Mouse (Mus musculus): Measurements from ENCODE around the gene Rassf2. TPM values are rescaled to one million over a fixed set of nuclear protein-coding genes. Genes with fewer than 3 reads are reported as not detected.

The Rassf2 gene
- polyA plus RNA-seq, 2 experiments = 1.2 to 1.9 TPM

DNA sequence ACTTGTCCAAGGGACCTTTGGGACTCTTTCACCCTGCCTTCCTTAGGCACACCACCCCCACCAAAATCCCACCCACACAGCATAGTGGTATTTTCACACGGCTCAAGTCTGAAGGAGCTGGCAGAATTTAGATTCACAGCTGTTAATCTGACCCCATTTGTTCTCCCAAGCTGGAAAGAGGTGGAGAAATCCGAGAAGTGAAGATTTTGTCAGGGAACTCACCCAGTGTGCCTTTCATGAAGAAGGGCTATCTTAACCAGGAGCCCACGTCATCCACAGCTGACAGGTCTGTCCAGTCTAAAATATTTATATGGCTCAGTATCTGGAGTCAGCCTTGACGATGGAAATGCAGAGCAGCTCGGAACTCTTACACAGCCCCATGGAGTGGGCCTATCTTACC lies 6.3 kb upstream of the Rassf2 start:
- 64% methylated on average over 5 of the region's 5 CpGs for WGBS (ENCODE audit: insufficient replicate concordance)
- ATAC-seq (ENCODE audit: insufficient read depth) (no peak), DNase-seq (ENCODE audit: low read depth in 3 of 3, low spot score in 3 of 3) (no peak)
- H3K27me3 ChIP-seq (ENCODE audit: control insufficient read depth, insufficient read depth, low read length) = no peaks in the 10 kb centered on the region
- TF ChIP-seq CTCF (IDR thresholded peaks at IDR 0.05; ENCODE audit: low read depth) (no peak), EP300 (IDR thresholded peaks at IDR 0.05; ENCODE audit: low read depth) (no peak)
- no peak overlapping the region for H3K4me2 ChIP-seq (ENCODE audit: low read depth)
- H3K27ac ChIP-seq = no peak overlapping the region
- H3K36me3 ChIP-seq (replicated peaks; ENCODE audit: control insufficient read depth, insufficient read depth, low read depth) = no peaks in the 10 kb centered on the region
- no peak overlapping the region for H3K4me3 ChIP-seq (ENCODE audit: insufficient read depth in 1 of 2, low read depth in 2 of 2, low read length in 2 of 2)
- H3K9me3 ChIP-seq (ENCODE audit: control insufficient read depth, low read length) = no peaks in the 10 kb centered on the region
- no peak overlapping the region for H3K9ac ChIP-seq (replicated peaks)
- H3K4me1 ChIP-seq (replicated peaks; ENCODE audit: control insufficient read depth in 2 of 2, insufficient read depth in 2 of 2, low read length in 1 of 2) = peaks cover 9 to 22% of the 10 kb centered on the region in 2 experiments

GRCm38 (mm10) chr2:132035470-132035835 lies 5.4 kb upstream of the Rassf2 start:
- DNase-seq (ENCODE audit: low read depth in 3 of 3, low spot score in 3 of 3) = no peak
- H3K36me3 ChIP-seq (replicated peaks; ENCODE audit: control insufficient read depth, insufficient read depth, low read depth) = no peaks in the 10 kb centered on the region
- no peak overlapping the region for H3K9ac ChIP-seq (replicated peaks)
- no peak for TF ChIP-seq CTCF (IDR thresholded peaks at IDR 0.05; ENCODE audit: low read depth)
- no peak for TF ChIP-seq EP300 (IDR thresholded peaks at IDR 0.05; ENCODE audit: low read depth)
- no peak overlapping the region for H3K4me3 ChIP-seq (ENCODE audit: insufficient read depth in 1 of 2, low read depth in 2 of 2, low read length in 2 of 2)
- WGBS (ENCODE audit: insufficient replicate concordance) = 24% methylated on average over 11 of the region's 11 CpGs
- no peaks in the 10 kb centered on the region for H3K27me3 ChIP-seq (ENCODE audit: control insufficient read depth, insufficient read depth, low read length)
- no peak overlapping the region for H3K27ac ChIP-seq
- no peak overlapping the region; the same call in 1 of the 2 replicates for H3K4me2 ChIP-seq (ENCODE audit: low read depth)
- peaks cover 9 to 22% of the 10 kb centered on the region in 2 experiments for H3K4me1 ChIP-seq (replicated peaks; ENCODE audit: control insufficient read depth in 2 of 2, insufficient read depth in 2 of 2, low read length in 1 of 2)
- no peak for ATAC-seq (ENCODE audit: insufficient read depth)
- no peaks in the 10 kb centered on the region for H3K9me3 ChIP-seq (ENCODE audit: control insufficient read depth, low read length)

GRCm38 (mm10) chr2:132034590-132035469 lies 4.8 kb upstream of the Rassf2 start:
- Histone ChIP-seq H3K9ac (replicated peaks) (no peak overlapping the region), H3K27ac (peak overlapping the region; percentile 17; the same call in 1 of the 2 replicates), H3K4me3 (ENCODE audit: insufficient read depth in 1 of 2, low read depth in 2 of 2, low read length in 2 of 2) (no peak overlapping the region), H3K36me3 (replicated peaks; ENCODE audit: control insufficient read depth, insufficient read depth, low read depth) (no peaks in the 10 kb centered on the region), H3K9me3 (ENCODE audit: control insufficient read depth, low read length) (no peaks in the 10 kb centered on the region), H3K27me3 (ENCODE audit: control insufficient read depth, insufficient read depth, low read length) (no peaks in the 10 kb centered on the region), H3K4me2 (ENCODE audit: low read depth) (no peak overlapping the region; the same call in none of the 2 replicates), H3K4me1 (replicated peaks; ENCODE audit: control insufficient read depth in 2 of 2, insufficient read depth in 2 of 2, low read length in 1 of 2) (peaks cover 9 to 22% of the 10 kb centered on the region in 2 experiments)
- 31% methylated on average over 4 of the region's 4 CpGs for WGBS (ENCODE audit: insufficient replicate concordance)
- DNase-seq (ENCODE audit: low read depth in 3 of 3, low spot score in 3 of 3) (no peak), ATAC-seq (ENCODE audit: insufficient read depth) (peak; percentile 73)
- TF ChIP-seq CTCF (IDR thresholded peaks at IDR 0.05; ENCODE audit: low read depth) (no peak), EP300 (IDR thresholded peaks at IDR 0.05; ENCODE audit: low read depth) (peak; percentile 37; the same call in 1 of the 2 replicates)

GRCm38 (mm10) chr2:132031364-132032095 lies 1.5 kb upstream of the Rassf2 start:
- no peak for ATAC-seq (ENCODE audit: insufficient read depth)
- no peak overlapping the region for H3K27ac ChIP-seq
- no peaks in the 10 kb centered on the region for H3K9me3 ChIP-seq (ENCODE audit: control insufficient read depth, low read length)
- no peak overlapping the region for H3K4me3 ChIP-seq (ENCODE audit: insufficient read depth in 1 of 2, low read depth in 2 of 2, low read length in 2 of 2)
- peaks cover 26% of the 10 kb centered on the region for H3K27me3 ChIP-seq (ENCODE audit: control insufficient read depth, insufficient read depth, low read length)
- no peaks in the 10 kb centered on the region for H3K36me3 ChIP-seq (replicated peaks; ENCODE audit: control insufficient read depth, insufficient read depth, low read depth)
- WGBS (ENCODE audit: insufficient replicate concordance) = 72% methylated on average over 11 of the region's 11 CpGs
- no peak for DNase-seq (ENCODE audit: low read depth in 3 of 3, low spot score in 3 of 3)
- TF ChIP-seq EP300 (IDR thresholded peaks at IDR 0.05; ENCODE audit: low read depth) (no peak), CTCF (IDR thresholded peaks at IDR 0.05; ENCODE audit: low read depth) (no peak)
- peaks cover 9 to 24% of the 10 kb centered on the region in 2 experiments for H3K4me1 ChIP-seq (replicated peaks; ENCODE audit: control insufficient read depth in 2 of 2, insufficient read depth in 2 of 2, low read length in 1 of 2)
- H3K4me2 ChIP-seq (ENCODE audit: low read depth) = no peak overlapping the region
- H3K9ac ChIP-seq (replicated peaks) = no peak overlapping the region
